Mouse (Mus musculus): Measurements from ENCODE around the gene Armcx4.

GRCm38 (mm10) chrX:134729778-134730177 is 43.5 kb downstream of the Armcx4 start:
- TF ChIP-seq POLR2A (IDR thresholded peaks at IDR 0.05; ENCODE audit: extremely low read depth, insufficient read depth, low read length) (no peak), CTCF (IDR thresholded peaks at IDR 0.05; ENCODE audit: extremely low read depth, insufficient read depth, low read length) (peak; percentile 7; the same call in 1 of the 2 replicates)

Measured in cortical plate, adult 2 months (tissue).